Mouse (Mus musculus): ENCODE measurements around the gene Gm43302.
"Not testable (repeated sequence)": the region's sequence is repeated elsewhere in the genome, so short reads cannot be mapped to it uniquely, and the experiment has no call there.

Gene Gm43302

DNA sequence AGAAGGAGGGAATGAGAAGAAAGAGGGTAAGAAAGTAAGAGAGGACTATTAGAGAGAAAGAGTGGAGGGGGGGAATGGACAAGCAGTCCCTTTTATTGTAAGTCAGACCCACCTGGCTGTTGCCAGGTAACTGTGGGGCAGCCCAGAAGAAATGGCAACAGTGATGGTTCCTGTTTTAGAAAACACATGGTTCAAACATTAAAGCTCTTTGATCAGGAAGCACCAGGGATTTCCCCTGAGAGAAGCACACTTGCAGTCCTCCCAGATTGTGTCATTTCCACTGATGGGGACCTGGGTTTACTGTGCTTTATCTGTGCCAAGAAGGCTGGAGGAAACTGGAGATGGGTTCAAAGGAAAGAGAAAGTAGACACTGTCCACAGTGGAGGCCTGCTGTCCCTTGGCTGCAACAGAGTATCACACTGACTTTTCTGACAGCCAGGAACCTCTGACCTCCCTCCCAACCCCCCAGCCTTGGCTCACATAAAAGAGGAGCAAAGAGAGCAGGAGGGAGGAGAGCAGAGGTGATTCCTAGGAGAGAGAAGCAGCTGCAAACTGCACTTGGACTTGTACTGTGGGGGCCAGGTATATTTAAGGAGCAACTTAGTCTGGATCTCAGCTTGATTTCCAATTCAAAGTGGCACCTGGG, 95.5 kb downstream of the Gm43302 start:
- not testable (repeated sequence) for DNase-seq

DNA sequence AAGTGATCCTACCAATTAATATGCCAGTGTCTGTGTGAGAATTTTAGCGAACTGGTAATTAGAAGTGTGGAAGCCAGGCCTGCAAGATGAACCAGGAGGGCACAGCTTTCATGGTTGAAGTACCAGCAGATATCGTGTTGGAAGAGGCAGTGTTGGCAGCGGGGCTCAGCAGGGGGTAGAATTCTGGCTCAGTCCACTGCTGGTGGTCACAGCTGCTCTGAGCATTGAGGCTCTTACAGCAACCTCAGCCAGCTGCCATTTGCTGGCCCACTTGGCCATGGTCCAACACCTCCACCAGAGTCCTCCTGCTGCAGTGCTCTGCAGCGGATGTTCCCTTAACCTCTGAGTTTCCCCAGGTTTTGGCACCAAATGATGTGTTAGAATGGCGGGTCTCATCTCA, 97.2 kb downstream of the Gm43302 start:
- not testable (repeated sequence) for DNase-seq

DNA sequence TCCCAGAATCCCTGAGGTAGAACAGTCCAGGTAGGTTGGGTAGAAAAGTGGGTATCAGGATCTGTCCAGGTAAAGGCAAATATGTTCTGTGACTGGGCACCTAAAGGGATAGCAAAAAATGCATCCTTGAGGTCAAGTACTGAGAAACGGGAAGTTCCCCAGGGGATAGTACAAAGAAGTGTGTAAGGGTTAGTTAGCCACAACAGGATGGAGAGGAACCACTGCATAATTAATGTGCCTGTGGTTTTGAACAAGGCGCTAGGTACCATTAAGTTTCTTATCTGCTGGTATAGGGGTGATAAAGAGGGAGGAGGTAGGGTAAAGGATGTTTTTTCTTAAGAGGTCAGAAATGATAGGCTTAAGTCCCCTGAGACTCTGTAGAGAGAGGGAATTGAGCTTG, 101.0 kb downstream of the Gm43302 start:
- not testable (repeated sequence) for DNase-seq

DNA sequence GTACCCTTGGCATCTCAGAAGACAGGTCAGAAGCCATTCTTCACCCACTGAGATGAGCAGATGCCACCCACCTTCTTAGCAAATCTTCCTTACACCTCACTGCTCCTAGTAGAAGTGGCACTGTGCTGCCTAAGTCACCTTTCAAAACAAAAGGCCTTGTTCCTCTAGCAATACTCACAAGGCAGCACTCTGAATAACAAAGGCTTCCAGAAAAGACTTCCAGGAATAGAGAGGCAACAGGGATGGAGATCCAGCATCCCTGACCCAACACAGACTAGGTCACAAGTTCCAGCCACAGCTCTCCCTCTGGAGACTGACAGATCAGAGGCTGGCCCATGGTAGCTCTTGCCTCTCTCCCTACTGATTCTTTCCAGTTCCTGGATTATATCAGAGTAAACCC, 112.0 kb downstream of the Gm43302 start:
- no peak for DNase-seq
